Mouse (Mus musculus): ENCODE measurements around the gene 9030025P20Rik.
"Not testable (repeated sequence)": the region's sequence is repeated elsewhere in the genome, so short reads cannot be mapped to it uniquely, and the experiment has no call there.

GRCm38 (mm10) chr17:15031414-15031813 lies 53.1 kb downstream of the 9030025P20Rik start:
- not testable (repeated sequence) for TF ChIP-seq CTCF, EP300 (IDR thresholded peaks at IDR 0.05; ENCODE audit: low read depth)

Measured in liver, embryonic 14.5 days (tissue).